Mouse (Mus musculus) C2C12 (cell line): ENCODE results near the gene Ankfy1.

Source experiments
- CEBPB ChIP-seq: IDR thresholded peaks from one replicate; pipeline ENCODE4 v1.6.1; 2011; ENCODE audit warnings: low read depth, mild to moderate bottlenecking, control low read depth, moderate library complexity
- CTCF ChIP-seq: IDR thresholded peaks from one replicate; pipeline ENCODE4 v1.5.1; 2011; ENCODE audit not compliant: control insufficient read depth, insufficient read depth, insufficient read length
- MYOG ChIP-seq: IDR thresholded peaks from one replicate; pipeline ENCODE4 v1.6.1; 2011; ENCODE audit not compliant: control insufficient read depth, insufficient read length; ENCODE audit errors: extremely low read depth
- USF1 ChIP-seq: IDR thresholded peaks from one replicate; pipeline ENCODE4 v1.6.1; 2011; ENCODE audit warnings: low read depth, mild to moderate bottlenecking, control low read depth, moderate library complexity

- TF ChIP-seq CTCF (no peak), MYOG (no peak), USF1 (no peak), CEBPB (no peak)
Observed at GRCm38 (mm10) chr11:72692353-72692752, 2.5 kb downstream of the Ankfy1 start.
